Mouse (Mus musculus) liver, adult 2 months (tissue): ENCODE measurements around the gene Gpn3. TPM values are rescaled to one million over a fixed set of nuclear protein-coding genes. Genes with fewer than 3 reads are reported as not detected.

Experiments
- DNase-seq: peaks from one replicate; pipeline ENCODE4 v3.0.0-alpha.2; 2011; ENCODE audit warnings: low read depth, low spot score; ENCODE audit errors: extremely low read depth
- H3K27ac ChIP-seq: fragments of 200-500 bp; replicated peaks from 2 replicates; pipeline ENCODE4 v1.5.1; 2012; ENCODE audit warnings: low read depth, mild to moderate bottlenecking, control low read depth, inconsistent platforms, low read length; ENCODE audit not compliant: insufficient read depth
- H3K27me3 ChIP-seq: fragments of 200-500 bp; 2 replicates; pipeline ENCODE4 v1.6.1; 2012; ENCODE audit warnings: mild to moderate bottlenecking, moderate library complexity, low read length, inconsistent platforms; ENCODE audit not compliant: control insufficient read depth, insufficient read depth
- H3K36me3 ChIP-seq: fragments of 200-500 bp; 2 replicates; pipeline ENCODE4 v1.6.1; 2012; ENCODE audit warnings: low read length, inconsistent platforms; ENCODE audit not compliant: control insufficient read depth, insufficient read depth
- H3K4me1 ChIP-seq: fragments of 200-500 bp; 2 replicates; pipeline ENCODE4 v1.6.1; 2011; ENCODE audit warnings: low read length; ENCODE audit not compliant: control insufficient read depth, insufficient read depth
- H3K4me3 ChIP-seq: fragments of 200-500 bp; 2 replicates; pipeline ENCODE4 v1.5.1; 2011; ENCODE audit warnings: low read depth, mild to moderate bottlenecking, control low read depth, low read length, moderate library complexity; ENCODE audit not compliant: insufficient read depth
- H3K79me2 ChIP-seq: fragments of 200-500 bp; 2 replicates; pipeline ENCODE4 v1.6.1; 2012; ENCODE audit warnings: inconsistent platforms, mild to moderate bottlenecking, low read length, moderate library complexity; ENCODE audit not compliant: control insufficient read depth, insufficient read depth
- H3K9ac ChIP-seq: fragments of 200-500 bp; 2 replicates; pipeline ENCODE4 v1.6.1; 2012; ENCODE audit warnings: low read depth, mild to moderate bottlenecking, control low read depth, inconsistent platforms, low read length
- CTCF ChIP-seq: fragments of 200-500 bp; IDR thresholded peaks from 2 replicates; pipeline ENCODE4 v1.5.1; 2011; ENCODE audit warnings: low read depth, low read length, control low read depth
- POLR2A ChIP-seq: fragments of 200-500 bp; IDR thresholded peaks from 2 replicates; pipeline ENCODE4 v1.6.1; 2011; ENCODE audit warnings: low read length, control low read depth; ENCODE audit not compliant: insufficient read depth; ENCODE audit errors: extremely low read depth
- WGBS: fragments of 180-500 bp; shearing (Covaris S2); methylation state at CpG from one replicate; pipeline ENCODE4 v1.1.7; 2018; 5-methylcytosine and 5-hydroxymethylcytosine counted together
- polyA plus RNA-seq: library from polyadenylated mRNA; depleted of rRNA; stranded (reverse); fragments of >200 nt; gene quantifications from 2 replicates; pipeline ENCODE4 v1.2.3, GENCODE M21; 2012
- total RNA-seq: library from RNA; depleted of rRNA; stranded (reverse); fragments of >200 nt; gene quantifications from 2 replicates; pipeline ENCODE4 v1.2.3, GENCODE M21; 2014

The Gpn3 gene
- total and polyA plus RNA-seq, 2 experiments: 14.1 to 23.5 TPM

DNA sequence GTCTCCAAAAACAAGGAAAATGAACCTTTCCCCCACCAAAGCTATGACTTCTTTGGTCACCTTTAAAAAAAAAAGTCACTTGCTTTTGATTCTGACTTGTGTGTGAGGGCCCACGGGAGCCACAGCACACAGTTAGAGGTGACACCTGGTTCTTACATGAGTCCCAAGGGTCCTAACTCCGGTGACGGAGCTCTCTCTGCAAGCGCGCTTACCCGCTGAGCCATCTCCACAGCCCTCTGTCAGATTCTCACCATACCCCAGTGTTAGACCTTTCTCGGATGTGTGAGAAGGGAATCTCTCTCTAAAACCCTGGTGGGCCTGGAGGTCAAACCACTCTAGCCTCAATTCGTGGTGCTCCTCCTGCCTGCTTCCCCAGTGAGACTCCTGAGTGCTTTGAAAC, 25.8 kb downstream of the Gpn3 start:
- H3K27me3 ChIP-seq: no peaks in the 10 kb centered on the region
- peaks cover 11% of the 10 kb centered on the region for H3K4me1 ChIP-seq
- peaks cover 11% of the 10 kb centered on the region; the same call in 1 of the 2 replicates for H3K79me2 ChIP-seq
- peak overlapping the region; percentile 35 for H3K27ac ChIP-seq
- no peak overlapping the region for H3K4me3 ChIP-seq
- no peak for TF ChIP-seq POLR2A
- TF ChIP-seq CTCF: no peak
- DNase-seq: no peak
- 93% methylated on average over 8 of the region's 8 CpGs for WGBS
- no peak overlapping the region for H3K9ac ChIP-seq
- H3K36me3 ChIP-seq: peaks cover 2% of the 10 kb centered on the region; the same call in 1 of the 2 replicates

DNA sequence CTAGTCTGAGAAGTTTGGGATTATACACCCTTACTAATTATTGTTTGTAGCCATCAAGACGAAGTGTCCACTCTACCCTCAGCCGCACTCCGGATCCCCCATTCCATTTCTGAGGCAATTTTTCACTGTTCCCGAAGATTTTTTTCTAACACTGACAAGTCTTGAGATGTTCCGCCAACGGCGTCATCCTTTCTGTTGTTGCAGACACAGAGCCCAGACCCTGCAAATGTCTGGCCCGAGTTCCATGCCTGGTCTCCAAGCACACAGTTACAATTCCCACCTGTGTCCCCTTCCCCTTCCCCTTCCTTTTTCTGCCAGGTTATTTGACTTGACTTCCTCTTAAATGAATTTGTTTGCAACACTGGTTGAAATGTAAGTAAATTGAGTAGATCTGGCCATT, 28.2 kb downstream of the Gpn3 start:
- peak overlapping the region; percentile 58; the same call in 1 of the 2 replicates for H3K27ac ChIP-seq
- H3K9ac ChIP-seq: no peak overlapping the region
- 94% methylated on average over 8 of the region's 8 CpGs for WGBS
- peaks cover 1% of the 10 kb centered on the region; the same call in 1 of the 2 replicates for H3K79me2 ChIP-seq
- peaks cover 8% of the 10 kb centered on the region; the same call in 1 of the 2 replicates for H3K36me3 ChIP-seq
- TF ChIP-seq CTCF (no peak), POLR2A (no peak)
- peaks cover 9% of the 10 kb centered on the region for H3K4me1 ChIP-seq
- H3K27me3 ChIP-seq: no peaks in the 10 kb centered on the region
- DNase-seq: no peak
- H3K4me3 ChIP-seq: no peak overlapping the region

DNA sequence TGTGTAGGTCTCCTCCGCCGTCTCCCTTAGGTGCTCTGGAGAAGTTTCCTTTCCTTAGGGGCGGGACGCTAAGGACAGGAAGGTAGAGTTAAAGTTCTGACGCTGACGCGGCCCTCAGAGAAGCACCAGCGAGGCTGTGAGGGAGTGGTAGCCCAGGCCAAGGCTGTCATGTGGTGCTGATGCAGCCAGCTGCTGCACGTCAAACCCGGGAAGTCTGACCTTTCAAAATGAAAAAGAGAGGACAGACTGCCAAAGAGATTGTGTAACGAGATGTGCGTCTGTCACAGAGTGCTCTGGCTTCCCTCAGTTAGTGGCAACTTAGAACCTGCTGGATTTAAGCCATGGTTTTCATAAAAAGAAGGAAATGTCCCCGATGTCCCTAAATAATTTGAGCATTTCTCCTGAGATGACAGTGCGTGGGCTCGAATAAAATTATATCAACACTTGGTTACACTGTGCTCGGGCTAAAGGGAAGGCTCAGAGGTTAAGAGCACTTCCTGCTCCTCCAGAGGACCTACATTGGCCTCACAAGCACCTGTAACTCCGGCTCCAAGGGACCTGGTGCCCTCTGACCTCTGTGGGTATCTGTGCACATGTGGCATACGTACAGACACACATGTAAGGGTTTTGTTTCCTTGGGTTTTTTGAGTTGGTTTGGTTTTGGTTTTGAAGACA, 29.1 kb downstream of the Gpn3 start:
- H3K79me2 ChIP-seq: no peaks in the 10 kb centered on the region
- H3K27me3 ChIP-seq: no peaks in the 10 kb centered on the region
- TF ChIP-seq CTCF: no peak
- no peak for TF ChIP-seq POLR2A
- H3K9ac ChIP-seq: no peak overlapping the region
- 26% methylated on average over 18 of the region's 18 CpGs for WGBS
- no peak overlapping the region for H3K4me3 ChIP-seq
- H3K36me3 ChIP-seq: peaks cover 12% of the 10 kb centered on the region; the same call in 1 of the 2 replicates
- peaks cover 8% of the 10 kb centered on the region for H3K4me1 ChIP-seq
- DNase-seq: peak; percentile 92
- H3K27ac ChIP-seq: peak overlapping the region; percentile 58

DNA sequence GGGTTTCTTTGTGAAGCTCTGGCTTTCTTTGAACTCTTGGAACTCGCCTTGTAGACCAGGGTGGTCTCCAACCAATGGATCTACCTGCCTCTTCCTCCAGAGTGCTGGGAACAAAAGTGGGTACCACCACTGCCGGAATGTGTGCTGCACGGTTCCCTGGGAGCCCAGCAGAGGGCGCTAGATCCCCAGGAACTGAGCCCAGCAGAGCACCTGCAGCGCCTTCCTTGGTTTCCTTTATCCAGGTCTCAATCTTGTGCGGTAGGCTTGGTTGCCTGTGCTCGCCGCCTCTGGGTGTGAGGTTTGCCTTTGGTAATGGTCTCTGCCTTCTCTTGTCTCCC, 29.6 kb downstream of the Gpn3 start:
- H3K27ac ChIP-seq: peak overlapping the region; percentile 16; the same call in 1 of the 2 replicates
- WGBS: 26% methylated on average over 8 of the region's 8 CpGs
- H3K79me2 ChIP-seq: no peaks in the 10 kb centered on the region
- H3K4me3 ChIP-seq: no peak overlapping the region
- TF ChIP-seq POLR2A (no peak), CTCF (peak; percentile 96)
- no peak for DNase-seq
- H3K9ac ChIP-seq: no peak overlapping the region
- peaks cover 8% of the 10 kb centered on the region for H3K4me1 ChIP-seq
- H3K27me3 ChIP-seq: no peaks in the 10 kb centered on the region
- peaks cover 15% of the 10 kb centered on the region; the same call in 1 of the 2 replicates for H3K36me3 ChIP-seq

DNA sequence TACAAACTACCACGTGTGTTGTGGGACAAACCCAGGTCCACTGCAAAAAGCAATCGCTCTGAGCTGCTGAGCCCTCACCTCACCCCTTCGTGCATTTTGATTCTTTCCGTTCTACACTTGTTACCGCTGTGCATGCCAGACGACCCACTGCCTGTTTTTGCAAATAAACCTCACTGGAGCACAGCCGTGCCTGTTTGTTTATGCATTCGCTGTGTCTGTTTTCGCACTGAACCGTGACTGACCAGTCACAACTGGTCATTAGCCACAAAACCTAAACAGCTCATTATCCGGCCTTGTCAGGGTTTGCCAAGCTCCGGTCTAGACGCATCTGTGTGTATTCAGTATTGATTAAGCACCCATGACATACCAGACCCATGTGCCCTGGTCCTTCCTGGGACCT, 30.5 kb downstream of the Gpn3 start:
- 83% methylated on average over 13 of the region's 13 CpGs for WGBS
- H3K4me3 ChIP-seq: no peak overlapping the region

DNA sequence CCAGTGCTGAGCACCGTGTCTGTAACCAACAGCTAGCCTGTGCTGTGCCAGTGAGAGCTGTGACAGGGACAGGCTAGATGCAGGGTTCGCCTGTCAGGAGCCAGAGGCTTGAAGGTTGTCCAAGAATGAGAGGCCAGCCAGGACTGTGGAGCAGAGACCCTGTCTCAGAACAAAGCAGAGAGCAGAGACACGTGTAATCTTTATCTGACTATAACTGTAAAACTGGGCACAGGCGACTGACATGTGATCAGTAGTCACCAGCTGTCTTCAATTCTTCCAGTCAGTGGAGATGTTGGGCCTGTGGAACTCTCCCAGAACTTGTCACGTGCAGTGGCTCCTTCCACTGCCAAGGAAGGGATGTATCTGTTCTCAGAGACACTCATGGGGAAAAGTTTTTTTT, 31.1 kb downstream of the Gpn3 start:
- H3K27me3 ChIP-seq: no peaks in the 10 kb centered on the region
- 86% methylated on average over 5 of the region's 5 CpGs for WGBS
- H3K36me3 ChIP-seq: peaks cover 21% of the 10 kb centered on the region; the same call in 1 of the 2 replicates
- H3K4me1 ChIP-seq: peaks cover 8% of the 10 kb centered on the region
- no peak overlapping the region for H3K9ac ChIP-seq
- peak; percentile 35 for DNase-seq
- TF ChIP-seq POLR2A: no peak
- TF ChIP-seq CTCF: no peak
- H3K4me3 ChIP-seq: no peak overlapping the region
- peak overlapping the region; percentile 20; the same call in 1 of the 2 replicates for H3K27ac ChIP-seq
- no peaks in the 10 kb centered on the region for H3K79me2 ChIP-seq

More for the DNA sequence above, 30.5 kb downstream of the Gpn3 start:
- H3K27me3 ChIP-seq: no peaks in the 10 kb centered on the region
- H3K79me2 ChIP-seq: no peaks in the 10 kb centered on the region
- H3K27ac ChIP-seq: peak overlapping the region; percentile 20; the same call in 1 of the 2 replicates
- peaks cover 21% of the 10 kb centered on the region; the same call in 1 of the 2 replicates for H3K36me3 ChIP-seq
- no peak for TF ChIP-seq POLR2A
- TF ChIP-seq CTCF: no peak
- peaks cover 8% of the 10 kb centered on the region for H3K4me1 ChIP-seq
- no peak overlapping the region for H3K9ac ChIP-seq
- DNase-seq: peak; percentile 45
